Mouse (Mus musculus): Measurements from ENCODE around the gene Ppp1r3f. TPM values are rescaled to one million over a fixed set of nuclear protein-coding genes. Genes with fewer than 3 reads are reported as not detected.

Ppp1r3f gene
- polyA plus RNA-seq (2016; fragmentation: Nextera tagmentation; extraction: Ambion mirVana), result 4.9 and 5.1 TPM in 2 replicates

- peaks cover 16% of the 10 kb centered on the region for H3K4me1 ChIP-seq
- no peaks in the 10 kb centered on the region for H3K27me3 ChIP-seq
- no peaks in the 10 kb centered on the region for H3K36me3 ChIP-seq
- peak within 1 kb of the TSS; percentile 87 for H3K27ac ChIP-seq
- H3K9me3 ChIP-seq (replicated peaks), result no peaks in the 10 kb centered on the region; the same call in 1 of the 2 replicates
- H3K9ac ChIP-seq, result peak within 1 kb of the TSS; percentile 74
- 28% methylated on average over 63 of the region's 65 CpGs for WGBS
- H3K4me3 ChIP-seq, result peak within 1 kb of the TSS; percentile 59
- peak within 1 kb of the TSS; percentile 62 for H3K4me2 ChIP-seq (replicated peaks)
- peak; percentile 98 for ATAC-seq (ENCODE audit: low FRiP score)
Observed at GRCm38 (mm10) chrX:7574087-7574884, at the start of gene Ppp1r3f. TSS of gene Ppp1r3f (minus strand) at chrX:7574283.

DNA sequence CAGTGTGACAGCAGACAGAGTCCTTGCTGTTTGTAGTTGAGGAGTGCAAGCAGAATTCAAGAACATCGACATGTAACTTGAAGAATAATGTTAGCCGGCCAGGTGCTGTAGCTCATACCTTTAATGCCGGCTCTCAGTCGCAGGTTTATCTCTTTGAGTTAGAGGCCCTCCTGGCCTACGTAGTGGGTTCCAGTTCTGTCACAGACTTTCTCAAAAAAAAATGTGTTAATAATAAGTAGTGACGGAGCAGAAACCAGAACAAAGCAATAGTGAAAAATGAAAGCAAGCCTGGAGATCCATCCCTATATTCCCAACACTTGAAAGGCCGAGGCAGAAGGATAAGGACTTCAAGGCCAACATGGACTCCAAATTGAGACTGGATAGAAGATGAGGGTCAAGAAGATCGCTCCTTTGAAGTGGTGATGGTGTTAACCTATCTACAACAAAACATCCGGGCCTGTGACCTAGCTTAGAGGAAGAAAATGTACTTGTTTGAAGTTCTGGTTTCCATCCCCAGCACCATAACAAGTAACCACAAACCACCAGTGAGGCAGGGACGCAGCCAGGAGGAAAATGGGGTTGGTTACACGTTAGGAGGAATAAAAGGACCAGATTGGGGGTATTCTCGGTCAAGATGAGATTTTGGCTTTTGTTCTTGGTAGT, 43.9 kb upstream of the Ppp1r3f start:
- Histone ChIP-seq H3K27ac (no peak overlapping the region), H3K9ac (no peak overlapping the region), H3K27me3 (no peaks in the 10 kb centered on the region), H3K9me3 (replicated peaks) (no peaks in the 10 kb centered on the region), H3K4me3 (no peak overlapping the region), H3K36me3 (no peaks in the 10 kb centered on the region), H3K4me1 (no peaks in the 10 kb centered on the region), H3K4me2 (replicated peaks) (no peak overlapping the region)
- no peak for ATAC-seq (ENCODE audit: low FRiP score)
- 76% methylated on average over 12 of the region's 12 CpGs for WGBS

- H3K27ac ChIP-seq, result no peak overlapping the region
- ATAC-seq (ENCODE audit: low FRiP score), result peak; percentile 29; the same call in 1 of the 2 replicates
- peak overlapping the region; percentile 43 for H3K9ac ChIP-seq
- WGBS, result 16% methylated on average over 25 of the region's 26 CpGs
- H3K4me1 ChIP-seq, result no peaks in the 10 kb centered on the region
- 0 out of 2 replicates have a peak, but pooled peaks cover 3% of the 10 kb centered on the region for H3K9me3 ChIP-seq (replicated peaks)
- no peaks in the 10 kb centered on the region for H3K36me3 ChIP-seq
- H3K27me3 ChIP-seq, result no peaks in the 10 kb centered on the region
- peak overlapping the region; percentile 37 for H3K4me3 ChIP-seq
- H3K4me2 ChIP-seq (replicated peaks), result peak overlapping the region; percentile 64
Observed at GRCm38 (mm10) chrX:7610536-7611258, 36.6 kb upstream of the Ppp1r3f start.

DNA sequence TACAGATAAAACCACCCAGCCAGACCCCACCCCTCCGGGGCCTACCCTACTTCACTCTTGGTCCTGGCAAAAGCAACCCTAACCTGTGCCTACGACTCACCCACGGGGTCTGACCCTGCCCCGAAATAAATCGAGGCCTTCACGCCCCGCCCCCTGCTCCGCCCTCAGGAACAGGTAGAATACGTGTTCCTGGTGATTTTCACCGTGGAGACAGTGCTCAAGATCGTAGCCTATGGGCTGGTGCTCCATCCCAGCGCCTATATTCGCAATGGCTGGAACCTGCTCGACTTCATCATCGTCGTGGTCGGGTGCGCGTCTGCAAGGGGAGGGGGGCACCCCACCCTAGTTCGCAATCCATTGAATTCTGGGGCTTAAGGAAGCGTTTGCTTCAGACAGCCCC, 36.0 kb upstream of the Ppp1r3f start:
- no peaks in the 10 kb centered on the region for H3K36me3 ChIP-seq
- H3K27me3 ChIP-seq, result no peaks in the 10 kb centered on the region
- peak overlapping the region; percentile 43 for H3K9ac ChIP-seq
- H3K4me2 ChIP-seq (replicated peaks), result peak overlapping the region; percentile 64
- no peak for ATAC-seq (ENCODE audit: low FRiP score)
- H3K4me1 ChIP-seq, result no peaks in the 10 kb centered on the region
- WGBS, result 21% methylated on average over 21 of the region's 21 CpGs
- no peak overlapping the region for H3K27ac ChIP-seq
- H3K9me3 ChIP-seq (replicated peaks), result 0 out of 2 replicates have a peak, but pooled peaks cover 3% of the 10 kb centered on the region
- peak overlapping the region; percentile 37 for H3K4me3 ChIP-seq

DNA sequence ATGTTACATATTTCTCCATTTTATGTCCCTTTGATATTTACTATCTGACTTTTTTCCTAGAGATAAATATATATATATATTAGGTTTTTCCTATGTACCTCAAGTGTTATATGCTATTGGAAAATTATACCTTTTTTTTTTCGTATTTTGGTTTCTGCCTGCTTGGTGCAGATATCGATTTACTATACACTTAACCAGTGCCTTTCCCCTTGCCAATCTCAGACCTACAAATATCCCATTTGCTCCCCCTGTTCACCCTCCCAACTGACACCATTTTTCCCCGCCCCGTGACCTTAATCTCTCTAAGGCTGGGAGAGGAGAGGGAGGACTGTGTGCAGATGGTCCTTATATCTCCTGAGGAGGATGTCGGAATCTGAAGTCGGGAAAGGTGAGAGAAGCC, 32.7 kb upstream of the Ppp1r3f start, which contains the start of gene Cacna1f:
Gene Cacna1f, plus strand, starts transcription at position 301 of the 400 bp plus-strand sequence.
- Histone ChIP-seq H3K4me2 (replicated peaks) (no peak within 1 kb of the TSS), H3K4me3 (no peak within 1 kb of the TSS), H3K9ac (no peak within 1 kb of the TSS), H3K9me3 (replicated peaks) (0 out of 2 replicates have a peak, but pooled peaks cover 3% of the 10 kb centered on the region), H3K36me3 (no peaks in the 10 kb centered on the region), H3K27ac (no peak within 1 kb of the TSS), H3K27me3 (no peaks in the 10 kb centered on the region), H3K4me1 (0 out of 2 replicates have a peak, but pooled peaks cover 2% of the 10 kb centered on the region)
- no peak for ATAC-seq (ENCODE audit: low FRiP score)
- 66% methylated on average over 6 of the region's 6 CpGs for WGBS

DNA sequence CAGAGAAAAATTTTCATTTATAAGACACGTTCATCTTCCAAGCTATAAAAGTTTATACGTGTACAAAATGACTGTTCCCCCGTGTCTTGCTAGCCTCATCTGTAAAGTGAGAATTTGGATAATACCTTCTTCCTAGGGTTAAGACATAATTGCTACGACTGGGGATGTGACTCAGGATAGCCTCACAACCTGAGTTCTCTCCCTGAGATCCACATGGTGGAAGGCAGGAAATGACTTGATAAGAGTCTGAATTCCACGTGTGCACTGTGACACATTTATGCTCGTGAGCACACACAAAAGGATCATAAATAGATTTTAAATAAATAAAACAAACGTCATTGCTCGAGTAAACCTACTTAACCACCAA, 31.5 kb upstream of the Ppp1r3f start:
- H3K27me3 ChIP-seq, result no peaks in the 10 kb centered on the region
- H3K4me2 ChIP-seq (replicated peaks), result no peak overlapping the region
- H3K27ac ChIP-seq, result no peak overlapping the region
- WGBS, result 53% methylated on average over 8 of the region's 8 CpGs
- no peak overlapping the region for H3K9ac ChIP-seq
- H3K9me3 ChIP-seq (replicated peaks), result 0 out of 2 replicates have a peak, but pooled peaks cover 3% of the 10 kb centered on the region
- 0 out of 2 replicates have a peak, but pooled peaks cover 2% of the 10 kb centered on the region for H3K4me1 ChIP-seq
- no peak overlapping the region for H3K4me3 ChIP-seq
- no peaks in the 10 kb centered on the region for H3K36me3 ChIP-seq
- peak; percentile 51; the same call in 1 of the 2 replicates for ATAC-seq (ENCODE audit: low FRiP score)

DNA sequence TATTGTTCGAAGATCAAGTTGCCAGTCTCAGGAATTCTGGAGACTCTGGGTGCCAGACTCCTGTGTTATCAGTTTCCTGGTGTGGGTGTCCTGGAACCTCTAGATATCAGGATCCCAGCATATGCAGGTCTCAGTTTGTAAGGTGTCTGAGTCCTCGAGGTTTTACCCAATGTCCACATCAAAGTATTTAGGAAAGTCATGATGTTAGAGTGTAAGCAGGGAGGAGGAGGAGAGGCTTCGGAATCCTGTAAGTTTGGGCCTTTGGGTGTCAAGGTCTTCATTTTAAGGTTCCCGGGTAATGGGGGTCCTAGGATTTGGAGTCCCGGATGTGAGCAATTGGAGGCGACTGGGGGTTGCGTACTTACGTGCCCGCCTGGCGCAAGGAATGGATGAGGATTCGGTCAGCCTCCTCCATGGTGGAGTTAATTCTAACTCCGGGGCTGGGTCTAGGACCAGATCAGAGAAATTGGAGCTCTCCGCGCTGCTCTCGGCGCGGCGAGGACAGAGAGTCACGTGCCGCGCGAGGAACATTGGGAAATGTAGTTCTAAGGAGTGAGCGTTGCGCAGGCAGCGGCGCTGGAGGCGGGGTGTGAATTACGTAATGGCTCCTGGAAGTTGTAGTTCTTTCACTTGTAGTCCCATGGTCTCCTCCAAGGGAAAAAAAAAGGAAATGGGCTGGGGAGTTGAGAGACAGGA, 30.9 kb upstream of the Ppp1r3f start, which contains the start of gene Ccdc22:
Gene Ccdc22, minus strand, starts transcription at position 639 of the 696 bp plus-strand sequence.
- Histone ChIP-seq H3K9ac (peak within 1 kb of the TSS; percentile 50), H3K27me3 (no peaks in the 10 kb centered on the region), H3K4me2 (replicated peaks) (peak within 1 kb of the TSS; percentile 53), H3K9me3 (replicated peaks) (0 out of 2 replicates have a peak, but pooled peaks cover 3% of the 10 kb centered on the region), H3K4me3 (peak within 1 kb of the TSS; percentile 42), H3K27ac (no peak within 1 kb of the TSS), H3K36me3 (no peaks in the 10 kb centered on the region), H3K4me1 (0 out of 2 replicates have a peak, but pooled peaks cover 2% of the 10 kb centered on the region)
- peak; percentile 88 for ATAC-seq (ENCODE audit: low FRiP score)
- 27% methylated on average over 28 of the region's 28 CpGs for WGBS

DNA sequence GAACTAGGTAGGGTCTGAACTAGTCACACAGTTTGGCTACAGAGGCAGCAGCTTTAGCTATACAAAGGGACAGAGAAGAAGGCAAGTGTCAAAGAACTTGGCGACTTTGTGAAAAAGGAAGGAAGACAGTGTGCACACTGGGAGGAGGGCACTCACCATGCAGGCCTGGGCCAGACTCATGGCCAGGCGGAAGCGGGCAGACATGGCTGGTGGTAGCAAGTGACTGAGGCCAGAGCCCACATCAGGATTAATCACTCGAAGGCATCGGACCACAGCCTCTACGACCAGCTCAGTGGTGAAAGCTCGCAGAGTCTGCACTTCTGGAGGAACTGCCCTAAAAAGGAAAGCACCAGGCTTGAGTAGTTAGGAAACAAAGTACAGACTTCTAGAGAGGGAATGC, 29.9 kb upstream of the Ppp1r3f start:
- no peak for ATAC-seq (ENCODE audit: low FRiP score)
- no peak overlapping the region for H3K27ac ChIP-seq
- WGBS, result 90% methylated on average over 7 of the region's 7 CpGs
- H3K4me2 ChIP-seq (replicated peaks), result peak overlapping the region; percentile 53
- no peaks in the 10 kb centered on the region for H3K27me3 ChIP-seq
- H3K9ac ChIP-seq, result no peak overlapping the region
- H3K36me3 ChIP-seq, result peaks cover 3% of the 10 kb centered on the region; the same call in 1 of the 2 replicates
- H3K4me1 ChIP-seq, result 0 out of 2 replicates have a peak, but pooled peaks cover 2% of the 10 kb centered on the region
- H3K4me3 ChIP-seq, result no peak overlapping the region
- 0 out of 2 replicates have a peak, but pooled peaks cover 3% of the 10 kb centered on the region for H3K9me3 ChIP-seq (replicated peaks)

GRCm38 (mm10) chrX:7595371-7595770, 21.3 kb upstream of the Ppp1r3f start:
- Histone ChIP-seq H3K36me3 (peaks cover 19% of the 10 kb centered on the region), H3K27me3 (no peaks in the 10 kb centered on the region), H3K9ac (no peak overlapping the region), H3K9me3 (replicated peaks) (no peaks in the 10 kb centered on the region; the same call in 1 of the 2 replicates), H3K4me3 (no peak overlapping the region), H3K4me1 (no peaks in the 10 kb centered on the region), H3K4me2 (replicated peaks) (no peak overlapping the region), H3K27ac (no peak overlapping the region)
- WGBS, result 90% methylated on average over 9 of the region's 9 CpGs
- ATAC-seq (ENCODE audit: low FRiP score), result no peak

DNA sequence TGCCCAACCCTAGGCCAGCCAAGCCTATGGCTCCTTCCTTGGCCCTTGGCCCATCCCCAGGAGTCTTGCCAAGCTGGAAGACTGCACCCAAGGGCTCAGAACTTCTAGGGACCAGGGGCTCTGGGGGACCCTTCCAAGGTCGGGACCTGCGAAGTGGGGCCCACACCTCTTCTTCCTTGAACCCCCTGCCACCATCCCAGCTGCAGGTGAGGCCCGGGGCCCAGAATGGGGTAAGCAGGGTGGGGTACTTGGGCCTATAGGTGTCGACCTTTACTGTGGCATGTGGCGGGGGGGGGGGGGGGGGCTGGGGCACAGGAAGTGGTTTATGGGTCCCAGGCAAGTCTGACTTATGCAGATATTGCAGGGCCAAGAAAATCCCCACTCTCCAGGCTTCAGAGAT, 12.3 kb upstream of the Ppp1r3f start:
- Histone ChIP-seq H3K9ac (no peak overlapping the region), H3K4me2 (replicated peaks) (no peak overlapping the region), H3K4me1 (no peaks in the 10 kb centered on the region), H3K36me3 (no peaks in the 10 kb centered on the region), H3K27ac (no peak overlapping the region), H3K27me3 (no peaks in the 10 kb centered on the region), H3K9me3 (replicated peaks) (no peaks in the 10 kb centered on the region; the same call in 1 of the 2 replicates), H3K4me3 (no peak overlapping the region)
- WGBS, result 71% methylated on average over 4 of the region's 5 CpGs
- no peak for ATAC-seq (ENCODE audit: low FRiP score)

- Histone ChIP-seq H3K4me3 (no peak overlapping the region), H3K4me2 (replicated peaks) (no peak overlapping the region), H3K27ac (no peak overlapping the region), H3K36me3 (no peaks in the 10 kb centered on the region), H3K9me3 (replicated peaks) (no peaks in the 10 kb centered on the region), H3K9ac (no peak overlapping the region), H3K27me3 (no peaks in the 10 kb centered on the region), H3K4me1 (no peaks in the 10 kb centered on the region)
- 95% methylated on average over 9 of the region's 11 CpGs for WGBS
- ATAC-seq (ENCODE audit: low FRiP score), result no peak
Observed at GRCm38 (mm10) chrX:7583881-7584280, 9.8 kb upstream of the Ppp1r3f start.

All from hindbrain, embryonic 12.5 days (tissue).